Mouse (Mus musculus) forebrain, embryonic 12.5 days (tissue): ENCODE data around the gene Lsamp. TPM values are rescaled to one million over a fixed set of nuclear protein-coding genes. Genes with fewer than 3 reads are reported as not detected.

Experiments
- ATAC-seq: fragments of 200-750 bp; cut with Nextera tagmentation; 2 replicates; pipeline ENCODE4 v1.8.0; 2017; ENCODE audit warnings: moderate TSS enrichment; ENCODE audit not compliant: low FRiP score
- H3K27ac ChIP-seq: fragments of 300-500 bp; sonication (generic); 2 replicates; pipeline ENCODE4 v1.5.1; 2016; ENCODE audit warnings: mild to moderate bottlenecking
- H3K27me3 ChIP-seq: fragments of 300-500 bp; sonication (generic); 2 replicates; pipeline ENCODE4 v1.6.1; 2016; ENCODE audit warnings: mild to moderate bottlenecking
- H3K36me3 ChIP-seq: fragments of 300-500 bp; sonication (generic); replicated peaks from 2 replicates; pipeline ENCODE4 v1.6.1; 2016; ENCODE audit warnings: mild to moderate bottlenecking
- H3K4me1 ChIP-seq: fragments of 300-500 bp; sonication (generic); 2 replicates; pipeline ENCODE4 v1.6.1; 2016
- H3K4me2 ChIP-seq: fragments of 300-500 bp; sonication (generic); 2 replicates; pipeline ENCODE4 v1.6.1; 2016; ENCODE audit warnings: mild to moderate bottlenecking, moderate library complexity
- H3K4me3 ChIP-seq: fragments of 300-500 bp; sonication (generic); replicated peaks from 2 replicates; pipeline ENCODE4 v1.5.1; 2016; ENCODE audit warnings: mild to moderate bottlenecking
- H3K9ac ChIP-seq: fragments of 300-500 bp; sonication (generic); 2 replicates; pipeline ENCODE4 v1.6.1; 2016; ENCODE audit warnings: mild to moderate bottlenecking
- H3K9me3 ChIP-seq: fragments of 300-500 bp; sonication (generic); 2 replicates; pipeline ENCODE4 v1.6.1; 2016
- WGBS: fragments of 180-500 bp; shearing (Covaris S2); methylation state at CpG from one replicate; pipeline ENCODE4 v1.1.7; 2016; 5-methylcytosine and 5-hydroxymethylcytosine counted together
- polyA plus RNA-seq: library from polyadenylated mRNA; unstranded; fragments of >200 nt; fragmentation: Nextera tagmentation; extraction: Ambion mirVana; gene quantifications from 2 replicates; pipeline ENCODE4 v1.2.1, GENCODE M21; 2016

Gene Lsamp
- polyA plus RNA-seq, 1 experiment from 2014 or later: 24.6 TPM

- Histone ChIP-seq H3K4me1 (no peaks in the 10 kb centered on the region), H3K4me3 (no peak overlapping the region), H3K36me3 (no peaks in the 10 kb centered on the region), H3K9me3 (no peaks in the 10 kb centered on the region), H3K27ac (no peak overlapping the region), H3K27me3 (no peaks in the 10 kb centered on the region), H3K9ac (no peak overlapping the region), H3K4me2 (no peak overlapping the region)
- 88% methylated on average over 9 of the region's 9 CpGs for WGBS
- ATAC-seq: no peak
These were observed 1744.9 kb downstream of the Lsamp start for GRCm38 (mm10) chr16:41728900-41729585.

DNA sequence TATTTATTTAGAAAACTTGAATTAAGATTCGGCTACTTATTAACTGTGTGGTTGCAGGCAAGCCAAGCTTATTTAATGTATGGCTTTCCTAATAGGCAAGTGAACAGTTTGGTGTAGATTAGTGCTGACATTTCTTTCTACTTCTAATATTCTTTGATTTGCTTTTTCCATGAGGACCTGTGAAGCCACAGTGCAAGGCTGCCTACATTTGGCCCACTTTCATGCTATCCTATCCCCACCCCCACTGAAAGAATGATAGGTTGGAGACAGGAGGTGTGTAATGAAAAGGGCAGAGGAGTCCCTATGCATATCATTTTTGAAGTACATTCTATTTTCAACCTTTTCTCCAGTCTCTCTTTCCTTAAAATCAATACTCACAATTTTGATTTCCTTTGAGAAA, 1745.8 kb downstream of the Lsamp start:
- Histone ChIP-seq H3K9me3 (no peaks in the 10 kb centered on the region), H3K4me1 (no peaks in the 10 kb centered on the region), H3K9ac (no peak overlapping the region), H3K4me2 (no peak overlapping the region), H3K27me3 (no peaks in the 10 kb centered on the region), H3K4me3 (no peak overlapping the region), H3K36me3 (no peaks in the 10 kb centered on the region), H3K27ac (no peak overlapping the region)
- WGBS: 88% methylated on average over 1 of the region's 1 CpGs
- no peak for ATAC-seq

GRCm38 (mm10) chr16:41745037-41745436, 1760.9 kb downstream of the Lsamp start:
- no peak overlapping the region for H3K27ac ChIP-seq
- WGBS: 78% methylated on average over 4 of the region's 4 CpGs
- ATAC-seq: no peak
- no peaks in the 10 kb centered on the region for H3K9me3 ChIP-seq
- H3K27me3 ChIP-seq: no peaks in the 10 kb centered on the region
- no peak overlapping the region for H3K9ac ChIP-seq
- H3K4me1 ChIP-seq: no peaks in the 10 kb centered on the region; the same call in 1 of the 2 replicates
- no peak overlapping the region for H3K4me2 ChIP-seq
- no peak overlapping the region for H3K4me3 ChIP-seq
- no peaks in the 10 kb centered on the region for H3K36me3 ChIP-seq

DNA sequence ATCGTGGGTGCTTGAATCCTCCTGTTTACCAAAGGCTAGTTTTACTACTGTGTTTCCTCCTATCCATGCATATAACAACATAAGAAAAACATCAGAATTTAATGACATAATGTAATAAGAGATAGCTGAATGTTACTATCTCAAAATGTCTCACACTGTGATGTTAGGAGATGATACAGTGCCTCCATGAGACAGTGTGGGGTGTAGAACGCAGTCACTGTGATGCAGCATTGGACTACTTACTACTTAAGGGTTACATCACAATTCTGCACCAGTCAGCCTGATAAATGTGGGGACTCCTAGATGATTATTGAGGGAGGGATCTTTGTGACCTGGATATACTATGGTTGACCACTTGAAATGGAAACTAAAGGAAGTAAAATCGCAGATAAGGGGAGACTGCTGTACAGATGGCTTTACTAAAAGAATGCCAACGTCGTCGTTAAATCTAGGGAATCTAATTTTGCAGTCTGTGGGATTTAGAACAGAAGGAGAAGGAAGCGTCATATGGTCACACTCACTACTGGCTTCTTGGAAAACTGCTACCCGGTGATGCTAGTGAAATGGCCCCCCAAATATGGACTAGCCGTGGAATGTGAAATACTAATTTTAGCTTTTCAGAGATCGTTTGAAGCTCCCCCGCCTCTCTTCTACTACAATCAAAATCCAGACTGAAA, 1762.2 kb downstream of the Lsamp start:
- no peak for ATAC-seq
- WGBS: 84% methylated on average over 11 of the region's 11 CpGs

DNA sequence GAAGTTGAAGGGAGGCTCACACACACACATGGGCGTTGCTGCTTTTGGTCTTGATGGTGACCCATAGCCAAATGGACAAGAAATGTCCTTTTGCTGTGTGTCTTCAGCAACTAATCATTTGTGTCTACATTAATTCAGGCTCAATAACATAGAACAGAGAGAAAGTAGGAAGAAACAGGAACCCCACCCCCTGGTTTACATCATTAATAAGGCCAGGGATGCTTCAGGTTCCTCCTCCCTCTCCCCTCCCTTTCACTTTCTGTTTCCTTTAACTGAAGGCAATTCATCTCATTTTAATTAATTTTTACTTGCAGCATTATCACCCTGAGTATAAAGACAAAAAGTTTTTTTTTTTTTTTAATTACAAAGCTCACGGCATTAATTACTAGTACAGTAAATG, 1763.7 kb downstream of the Lsamp start:
- 73% methylated on average over 2 of the region's 2 CpGs for WGBS
- H3K9me3 ChIP-seq: no peaks in the 10 kb centered on the region
- H3K36me3 ChIP-seq: no peaks in the 10 kb centered on the region
- no peak overlapping the region for H3K27ac ChIP-seq
- H3K27me3 ChIP-seq: no peaks in the 10 kb centered on the region
- no peaks in the 10 kb centered on the region; the same call in 1 of the 2 replicates for H3K4me1 ChIP-seq
- H3K9ac ChIP-seq: no peak overlapping the region
- ATAC-seq: peak; percentile 46; the same call in 1 of the 2 replicates
- H3K4me2 ChIP-seq: no peak overlapping the region
- no peak overlapping the region for H3K4me3 ChIP-seq

More for the DNA sequence above, 1762.2 kb downstream of the Lsamp start:
- H3K27ac ChIP-seq: no peak overlapping the region
- H3K4me1 ChIP-seq: no peaks in the 10 kb centered on the region; the same call in 1 of the 2 replicates
- H3K4me3 ChIP-seq: no peak overlapping the region
- no peaks in the 10 kb centered on the region for H3K36me3 ChIP-seq
- no peaks in the 10 kb centered on the region for H3K9me3 ChIP-seq
- no peak overlapping the region for H3K4me2 ChIP-seq
- H3K27me3 ChIP-seq: no peaks in the 10 kb centered on the region
- H3K9ac ChIP-seq: no peak overlapping the region

DNA sequence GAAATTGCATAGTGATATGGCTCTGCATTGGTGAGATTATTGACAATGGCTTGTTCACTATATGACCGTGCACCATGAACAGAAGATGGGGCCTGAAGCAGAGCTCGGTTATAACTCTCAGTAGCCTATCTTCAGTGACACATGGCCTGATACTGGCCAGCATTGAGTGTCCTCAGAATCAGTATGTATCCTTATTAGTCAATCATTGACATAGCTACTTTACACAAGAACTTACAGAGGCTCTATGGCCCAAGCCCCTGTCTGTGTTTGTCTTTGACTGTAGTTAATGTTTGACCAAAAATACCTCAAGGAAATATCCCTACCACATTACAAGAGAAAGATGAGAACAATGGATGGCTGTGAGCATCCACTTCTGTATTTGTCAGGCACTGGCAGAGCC, 1764.6 kb downstream of the Lsamp start:
- Histone ChIP-seq H3K9ac (no peak overlapping the region), H3K27me3 (no peaks in the 10 kb centered on the region), H3K4me3 (no peak overlapping the region), H3K4me2 (no peak overlapping the region), H3K9me3 (no peaks in the 10 kb centered on the region), H3K27ac (no peak overlapping the region), H3K36me3 (no peaks in the 10 kb centered on the region), H3K4me1 (no peaks in the 10 kb centered on the region; the same call in 1 of the 2 replicates)
- 90% methylated on average over 2 of the region's 2 CpGs for WGBS
- ATAC-seq: no peak

GRCm38 (mm10) chr16:41764285-41764684, 1780.1 kb downstream of the Lsamp start:
- H3K36me3 ChIP-seq: no peaks in the 10 kb centered on the region
- 89% methylated on average over 6 of the region's 6 CpGs for WGBS
- no peak overlapping the region for H3K4me2 ChIP-seq
- no peaks in the 10 kb centered on the region for H3K9me3 ChIP-seq
- H3K4me3 ChIP-seq: no peak overlapping the region
- H3K27me3 ChIP-seq: no peaks in the 10 kb centered on the region
- H3K27ac ChIP-seq: no peak overlapping the region
- H3K9ac ChIP-seq: no peak overlapping the region
- no peak for ATAC-seq
- no peaks in the 10 kb centered on the region for H3K4me1 ChIP-seq

GRCm38 (mm10) chr16:41771427-41772125, 1787.4 kb downstream of the Lsamp start:
- peak; percentile 92 for ATAC-seq
- H3K9me3 ChIP-seq: no peaks in the 10 kb centered on the region
- H3K4me1 ChIP-seq: peaks cover 17% of the 10 kb centered on the region
- no peak overlapping the region for H3K9ac ChIP-seq
- 52% methylated on average over 4 of the region's 4 CpGs for WGBS
- no peak overlapping the region for H3K4me2 ChIP-seq
- peak overlapping the region; percentile 67; the same call in 1 of the 2 replicates for H3K27ac ChIP-seq
- H3K36me3 ChIP-seq: no peaks in the 10 kb centered on the region
- no peak overlapping the region for H3K4me3 ChIP-seq
- no peaks in the 10 kb centered on the region for H3K27me3 ChIP-seq

DNA sequence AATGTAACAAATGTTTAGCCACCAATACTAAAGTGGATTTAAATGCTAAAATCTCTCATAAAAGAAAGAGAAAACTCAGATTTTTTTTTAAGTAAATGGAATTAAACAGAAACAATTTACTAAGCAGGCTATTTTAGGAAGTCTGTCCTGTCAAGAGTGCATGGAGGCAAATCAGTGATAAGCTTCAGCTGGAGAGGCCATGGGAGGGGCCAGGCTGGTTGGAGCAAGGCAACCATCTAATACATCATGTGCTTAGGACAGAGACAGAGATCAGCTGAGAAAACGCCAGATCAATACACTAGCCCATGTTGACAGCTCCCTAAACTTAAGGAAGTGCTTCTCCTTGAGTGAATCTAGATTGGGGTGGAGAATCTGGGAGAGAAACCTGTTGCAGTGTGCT, 1793.4 kb downstream of the Lsamp start:
- no peak overlapping the region for H3K4me3 ChIP-seq
- no peaks in the 10 kb centered on the region for H3K9me3 ChIP-seq
- ATAC-seq: no peak
- no peaks in the 10 kb centered on the region for H3K4me1 ChIP-seq
- H3K27me3 ChIP-seq: no peaks in the 10 kb centered on the region
- H3K36me3 ChIP-seq: no peaks in the 10 kb centered on the region
- no peak overlapping the region for H3K4me2 ChIP-seq
- H3K9ac ChIP-seq: no peak overlapping the region
- H3K27ac ChIP-seq: no peak overlapping the region
- WGBS: 93% methylated on average over 1 of the region's 1 CpGs

DNA sequence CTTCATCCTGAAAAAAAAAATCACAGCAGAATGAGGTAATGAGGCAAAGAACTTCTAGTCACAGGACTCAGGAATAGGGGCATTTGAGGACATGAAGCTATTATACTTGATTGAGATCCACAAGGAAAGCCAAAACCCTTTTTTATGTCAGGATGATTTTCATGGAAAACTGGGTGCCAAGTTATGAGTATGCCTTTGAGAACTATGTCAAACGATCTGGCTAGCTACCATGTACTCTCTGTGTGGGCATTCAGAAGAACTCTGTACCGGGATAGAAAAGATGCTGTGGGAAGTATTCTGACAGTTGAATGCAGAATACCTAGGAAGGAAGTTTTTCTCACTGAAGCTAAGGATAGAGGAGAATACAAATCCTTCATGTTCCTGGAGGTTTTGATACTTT, 1801.4 kb downstream of the Lsamp start:
- no peaks in the 10 kb centered on the region for H3K4me1 ChIP-seq
- no peak for ATAC-seq
- H3K4me3 ChIP-seq: no peak overlapping the region
- H3K9ac ChIP-seq: no peak overlapping the region
- no peak overlapping the region for H3K27ac ChIP-seq
- no peaks in the 10 kb centered on the region for H3K9me3 ChIP-seq
- H3K36me3 ChIP-seq: no peaks in the 10 kb centered on the region
- H3K4me2 ChIP-seq: no peak overlapping the region
- 77% methylated on average over 2 of the region's 2 CpGs for WGBS
- no peaks in the 10 kb centered on the region for H3K27me3 ChIP-seq

GRCm38 (mm10) chr16:41786704-41787103, 1802.5 kb downstream of the Lsamp start:
- H3K4me1 ChIP-seq: no peaks in the 10 kb centered on the region
- no peaks in the 10 kb centered on the region for H3K27me3 ChIP-seq
- ATAC-seq: peak; percentile 82; the same call in 1 of the 2 replicates
- H3K9me3 ChIP-seq: no peaks in the 10 kb centered on the region
- H3K4me2 ChIP-seq: no peak overlapping the region
- H3K27ac ChIP-seq: 0 out of 2 replicates have a peak overlapping the region, but pooled peaks have one; percentile 9
- no peak overlapping the region for H3K9ac ChIP-seq
- H3K36me3 ChIP-seq: no peaks in the 10 kb centered on the region
- no peak overlapping the region for H3K4me3 ChIP-seq
- 46% methylated on average over 3 of the region's 3 CpGs for WGBS

GRCm38 (mm10) chr16:41787146-41787545, 1803.0 kb downstream of the Lsamp start:
- no peaks in the 10 kb centered on the region for H3K36me3 ChIP-seq
- WGBS: 48% methylated on average over 1 of the region's 1 CpGs
- peak; percentile 62; the same call in 1 of the 2 replicates for ATAC-seq

More at GRCm38 (mm10) chr16:41787146-41787545, 1803.0 kb downstream of the Lsamp start:
- Histone ChIP-seq H3K9me3 (no peaks in the 10 kb centered on the region), H3K27me3 (no peaks in the 10 kb centered on the region), H3K4me2 (no peak overlapping the region), H3K27ac (0 out of 2 replicates have a peak overlapping the region, but pooled peaks have one; percentile 9), H3K4me3 (no peak overlapping the region), H3K9ac (no peak overlapping the region), H3K4me1 (no peaks in the 10 kb centered on the region)
